Mouse (Mus musculus) stomach, embryonic 16.5 days (tissue): Measurements from ENCODE around the gene Gpank1. TPM values are rescaled to one million over a fixed set of nuclear protein-coding genes. Genes with fewer than 3 reads are reported as not detected.
A peak's percentile ranks its signal among the peaks of the same experiment; 100 is the strongest.

Experiments used
- ATAC-seq: fragments of 200-750 bp; cut with Nextera tagmentation; 2 replicates; pipeline ENCODE4 v1.8.0; 2017; ENCODE audit warnings: moderate number of reproducible peaks, moderate TSS enrichment; ENCODE audit not compliant: insufficient read depth, low FRiP score
- H3K27ac ChIP-seq: fragments of 300-500 bp; sonication (generic); 2 replicates; pipeline ENCODE4 v1.5.1; 2014; ENCODE audit warnings: low read length
- H3K27me3 ChIP-seq: fragments of 300-500 bp; sonication (generic); 2 replicates; pipeline ENCODE4 v1.6.1; 2014; ENCODE audit warnings: low read length, control low read depth, mixed read lengths; ENCODE audit not compliant: control insufficient read depth, insufficient read depth
- H3K36me3 ChIP-seq: fragments of 300-500 bp; sonication (generic); 2 replicates; pipeline ENCODE4 v1.6.1; 2014; ENCODE audit warnings: low read length; ENCODE audit not compliant: control insufficient read depth, insufficient read depth
- H3K4me1 ChIP-seq: fragments of 300-500 bp; sonication (generic); 2 replicates; pipeline ENCODE4 v1.6.1; 2014; ENCODE audit warnings: low read length, control low read depth, mixed read lengths; ENCODE audit not compliant: control insufficient read depth, insufficient read depth
- H3K4me2 ChIP-seq: fragments of 300-500 bp; sonication (generic); 2 replicates; pipeline ENCODE4 v1.6.1; 2014; ENCODE audit warnings: low read depth, low read length, mixed read lengths
- H3K4me3 ChIP-seq: fragments of 300-500 bp; sonication (generic); replicated peaks from 2 replicates; pipeline ENCODE4 v1.5.1; 2014; ENCODE audit warnings: mild to moderate bottlenecking, low read length
- H3K9ac ChIP-seq: fragments of 300-500 bp; sonication (generic); 2 replicates; pipeline ENCODE4 v1.6.1; 2014; ENCODE audit warnings: low read length
- H3K9me3 ChIP-seq: fragments of 300-500 bp; sonication (generic); replicated peaks from 2 replicates; pipeline ENCODE4 v1.6.1; 2016; ENCODE audit warnings: low read length, control low read depth; ENCODE audit not compliant: control insufficient read depth
- WGBS: fragments of 180-500 bp; shearing (Covaris S2); extraction: QIAGEN DNeasy Blood & Tissue Kit; methylation state at CpG from one replicate; pipeline ENCODE4 v1.1.7; 2014; 5-methylcytosine and 5-hydroxymethylcytosine counted together
- polyA plus RNA-seq: library from polyadenylated mRNA; unstranded; fragments of >200 nt; fragmentation: Nextera tagmentation; extraction: Ambion mirVana; gene quantifications from 2 replicates; pipeline ENCODE4 v1.2.1, GENCODE M21; 2015

The Gpank1 gene
- polyA plus RNA-seq, 1 experiment from 2014 or later = 18.1 TPM

- Histone ChIP-seq H3K27ac (peak overlapping the region; percentile 96), H3K4me3 (peak overlapping the region; percentile 99), H3K4me1 (peaks cover 25% of the 10 kb centered on the region), H3K27me3 (no peaks in the 10 kb centered on the region), H3K9ac (peak overlapping the region; percentile 71), H3K36me3 (peaks cover 12% of the 10 kb centered on the region; the same call in 1 of the 2 replicates), H3K9me3 (no peaks in the 10 kb centered on the region), H3K4me2 (peak overlapping the region; percentile 95)
- whole genome bisulfite sequencing = 19% methylated on average over 12 of the region's 12 CpGs
- ATAC-seq = no peak
Observed at GRCm38 (mm10) chr17:35165451-35166155, 44.3 kb downstream of the Gpank1 start.

GRCm38 (mm10) chr17:35166352-35167035 lies 45.2 kb downstream of the Gpank1 start:
- 0 out of 2 replicates have a peak, but pooled peaks cover 3% of the 10 kb centered on the region for H3K36me3 ChIP-seq
- H3K27ac ChIP-seq = 0 out of 2 replicates have a peak overlapping the region, but pooled peaks have one; percentile 96
- H3K4me2 ChIP-seq = peak overlapping the region; percentile 95
- no peak overlapping the region for H3K9ac ChIP-seq
- 68% methylated on average over 8 of the region's 8 CpGs for WGBS
- no peaks in the 10 kb centered on the region for H3K9me3 ChIP-seq
- H3K27me3 ChIP-seq = no peaks in the 10 kb centered on the region
- H3K4me3 ChIP-seq = no peak overlapping the region
- H3K4me1 ChIP-seq = peaks cover 25% of the 10 kb centered on the region
- ATAC-seq = no peak

- Histone ChIP-seq H3K36me3 (no peaks in the 10 kb centered on the region), H3K4me2 (no peak overlapping the region), H3K27ac (no peak overlapping the region), H3K9ac (no peak overlapping the region), H3K4me3 (no peak overlapping the region), H3K27me3 (no peaks in the 10 kb centered on the region), H3K4me1 (peaks cover 16% of the 10 kb centered on the region), H3K9me3 (no peaks in the 10 kb centered on the region)
- 84% methylated on average over 7 of the region's 7 CpGs for WGBS
- ATAC-seq = no peak
Observed at GRCm38 (mm10) chr17:35167794-35168193, 46.5 kb downstream of the Gpank1 start.

- H3K27me3 ChIP-seq = no peaks in the 10 kb centered on the region
- H3K4me1 ChIP-seq = peaks cover 11% of the 10 kb centered on the region
- no peaks in the 10 kb centered on the region for H3K36me3 ChIP-seq
- no peak for ATAC-seq
- no peak overlapping the region for H3K4me3 ChIP-seq
- H3K9ac ChIP-seq = no peak overlapping the region
- no peak overlapping the region for H3K27ac ChIP-seq
- WGBS = 4% methylated on average over 4 of the region's 4 CpGs
- H3K4me2 ChIP-seq = no peak overlapping the region
- H3K9me3 ChIP-seq = no peaks in the 10 kb centered on the region
Observed at GRCm38 (mm10) chr17:35168541-35169207, 47.4 kb downstream of the Gpank1 start.

- no peak overlapping the region for H3K9ac ChIP-seq
- H3K4me2 ChIP-seq = no peak overlapping the region
- H3K36me3 ChIP-seq = no peaks in the 10 kb centered on the region
- 61% methylated on average over 11 of the region's 11 CpGs for whole genome bisulfite sequencing
- H3K27ac ChIP-seq = no peak overlapping the region
- H3K4me3 ChIP-seq = no peak overlapping the region
- no peak for ATAC-seq
- no peaks in the 10 kb centered on the region for H3K27me3 ChIP-seq
- no peaks in the 10 kb centered on the region for H3K4me1 ChIP-seq
- H3K9me3 ChIP-seq = no peaks in the 10 kb centered on the region
Observed at GRCm38 (mm10) chr17:35172445-35173234, 51.4 kb downstream of the Gpank1 start.

- Histone ChIP-seq H3K27me3 (no peaks in the 10 kb centered on the region), H3K4me2 (no peak overlapping the region), H3K4me1 (no peaks in the 10 kb centered on the region), H3K4me3 (no peak overlapping the region), H3K9ac (no peak overlapping the region), H3K27ac (no peak overlapping the region), H3K36me3 (no peaks in the 10 kb centered on the region), H3K9me3 (no peaks in the 10 kb centered on the region)
- 77% methylated on average over 3 of the region's 3 CpGs for WGBS
- ATAC-seq = no peak
Observed at GRCm38 (mm10) chr17:35173329-35173728, 52.1 kb downstream of the Gpank1 start.

Other genes starting within 250 kb of the Gpank1 start
- gene Zbtb12, start 242.0 kb upstream of the Gpank1 start, polyA plus RNA-seq = 1.0 and 1.1 TPM in 2 replicates
- 0.49 TPM in 1 of 2 replicates, not detected in the other for gene Gm20547, start 239.4 kb upstream of the Gpank1 start, polyA plus RNA-seq
- 4.4 and 5.5 TPM in 2 replicates for gene C2, start 223.2 kb upstream of the Gpank1 start, polyA plus RNA-seq
- 61.0 and 61.1 TPM in 2 replicates for gene Ehmt2, start 223.0 kb upstream of the Gpank1 start, polyA plus RNA-seq
- gene Slc44a4, start 207.0 kb upstream of the Gpank1 start, polyA plus RNA-seq = 19.3 and 21.1 TPM in 2 replicates
- 36.7 and 40.6 TPM in 2 replicates for gene Neu1, start 190.2 kb upstream of the Gpank1 start, polyA plus RNA-seq
- 0.94 and 1.4 TPM in 2 replicates for gene Hspa1b, start 162.2 kb upstream of the Gpank1 start, polyA plus RNA-seq
- 0.27 TPM in 1 of 2 replicates, not detected in the other for gene Gm20481, start 151.5 kb upstream of the Gpank1 start, polyA plus RNA-seq
- 13.7 and 16.3 TPM in 2 replicates for gene Hspa1a, start 149.3 kb upstream of the Gpank1 start, polyA plus RNA-seq
- gene Hspa1l, start 148.8 kb upstream of the Gpank1 start, polyA plus RNA-seq = 0.96 and 1.4 TPM in 2 replicates
- gene Lsm2, start 139.6 kb upstream of the Gpank1 start, polyA plus RNA-seq = 145 and 146 TPM in 2 replicates
- gene Vars, start 120.5 kb upstream of the Gpank1 start, polyA plus RNA-seq = 81.1 and 82.1 TPM in 2 replicates
- gene Vwa7, start 104.9 kb upstream of the Gpank1 start, polyA plus RNA-seq = 0.26 and 0.42 TPM in 2 replicates
- gene Sapcd1, start 93.4 kb upstream of the Gpank1 start, polyA plus RNA-seq = 14.2 and 14.3 TPM in 2 replicates
- 3.9 and 4.2 TPM in 2 replicates for gene Msh5, start 74.7 kb upstream of the Gpank1 start, polyA plus RNA-seq
- gene Clic1, start 71.5 kb upstream of the Gpank1 start, polyA plus RNA-seq = 396 and 441 TPM in 2 replicates
- gene Ddah2, start 62.4 kb upstream of the Gpank1 start, polyA plus RNA-seq = 190 and 193 TPM in 2 replicates
- gene Ly6g6c, start 56.1 kb upstream of the Gpank1 start, polyA plus RNA-seq = 50.6 and 109 TPM in 2 replicates
- 0.48 and 1.0 TPM in 2 replicates for gene Mpig6b, start 55.3 kb upstream of the Gpank1 start, polyA plus RNA-seq
- 32.3 and 49.2 TPM in 2 replicates for gene Ly6g6e, start 44.6 kb upstream of the Gpank1 start, polyA plus RNA-seq
- 3.2 and 4.1 TPM in 2 replicates for gene Ly6g6d, start 43.4 kb upstream of the Gpank1 start, polyA plus RNA-seq
- 0.46 and 0.54 TPM in 2 replicates for gene Ly6g6f, start 35.8 kb upstream of the Gpank1 start, polyA plus RNA-seq
- 95.8 and 97.9 TPM in 2 replicates for gene Abhd16a, start 32.2 kb upstream of the Gpank1 start, polyA plus RNA-seq
- not detected in 2 replicates for gene Ly6g5c, start 13.2 kb upstream of the Gpank1 start, polyA plus RNA-seq
- 0.53 and 0.89 TPM in 2 replicates for gene Ly6g5b, start 6.0 kb upstream of the Gpank1 start, polyA plus RNA-seq
- 245 and 269 TPM in 2 replicates for gene Csnk2b, start 598 bp downstream of the Gpank1 start, polyA plus RNA-seq
- 11.7 and 14.2 TPM in 2 replicates for gene D17H6S53E, start 4.9 kb downstream of the Gpank1 start, polyA plus RNA-seq
- 24.9 and 34.0 TPM in 2 replicates for gene Apom, start 10.6 kb downstream of the Gpank1 start, polyA plus RNA-seq
- gene Bag6, start 13.7 kb downstream of the Gpank1 start, polyA plus RNA-seq = 41.2 and 48.4 TPM in 2 replicates
- 111 and 125 TPM in 2 replicates for gene Prrc2a, start 43.4 kb downstream of the Gpank1 start, polyA plus RNA-seq
- gene Aif1, start 54.6 kb downstream of the Gpank1 start, polyA plus RNA-seq = 19.9 and 20.2 TPM in 2 replicates
- gene Lst1, start 67.0 kb downstream of the Gpank1 start, polyA plus RNA-seq = 28.1 and 29.9 TPM in 2 replicates
- gene Ltb, start 73.0 kb downstream of the Gpank1 start, polyA plus RNA-seq = 2.0 TPM in 2 replicates
- 0.32 TPM in 1 of 2 replicates, not detected in the other for gene Tnf, start 80.6 kb downstream of the Gpank1 start, polyA plus RNA-seq
- 0.44 and 0.46 TPM in 2 replicates for gene Lta, start 83.9 kb downstream of the Gpank1 start, polyA plus RNA-seq
- 0.27 TPM in 1 of 2 replicates, not detected in the other for gene Gm16181, start 99.4 kb downstream of the Gpank1 start, polyA plus RNA-seq
- 6.0 and 6.8 TPM in 2 replicates for gene Atp6v1g2, start 112.2 kb downstream of the Gpank1 start, polyA plus RNA-seq
- 6.4 and 8.8 TPM in 2 replicates for gene Nfkbil1, start 114.3 kb downstream of the Gpank1 start, polyA plus RNA-seq
- gene Ddx39b, start 120.3 kb downstream of the Gpank1 start, polyA plus RNA-seq = 340 and 353 TPM in 2 replicates
- gene H2-D1, start 141.3 kb downstream of the Gpank1 start, polyA plus RNA-seq = 169 and 219 TPM in 2 replicates
- 0.74 and 0.75 TPM in 2 replicates for gene H2-Q1, start 198.9 kb downstream of the Gpank1 start, polyA plus RNA-seq
- 15.0 and 16.3 TPM in 2 replicates for gene H2-Q2, start 220.8 kb downstream of the Gpank1 start, polyA plus RNA-seq